Mouse (Mus musculus): Measurements from ENCODE around the gene Gak.
"Not testable (repeated sequence)": the region's sequence is repeated elsewhere in the genome, so short reads cannot be mapped to it uniquely, and the experiment has no call there.

Gak gene

GRCm38 (mm10) chr5:108655891-108656650 is 26.5 kb upstream of the Gak start:
- no peak for DNase-seq (ENCODE audit: low spot score)

- no peak for DNase-seq (ENCODE audit: low spot score)
These were observed 25.8 kb upstream of the Gak start for GRCm38 (mm10) chr5:108655381-108655780.

GRCm38 (mm10) chr5:108654444-108654990 is 25.0 kb upstream of the Gak start:
- DNase-seq (ENCODE audit: low spot score): no peak

GRCm38 (mm10) chr5:108653341-108653740 is 23.8 kb upstream of the Gak start:
- no peak for DNase-seq (ENCODE audit: low spot score)

GRCm38 (mm10) chr5:108651823-108652222 is 22.3 kb upstream of the Gak start:
- DNase-seq (ENCODE audit: low spot score): peak; percentile 82

- no peak for DNase-seq (ENCODE audit: low spot score)
These were observed 21.7 kb upstream of the Gak start for GRCm38 (mm10) chr5:108651136-108651720.

GRCm38 (mm10) chr5:108650341-108650740 is 20.8 kb upstream of the Gak start:
- no peak for DNase-seq (ENCODE audit: low spot score)

- no peak for DNase-seq (ENCODE audit: low spot score)
These were observed 19.5 kb upstream of the Gak start for GRCm38 (mm10) chr5:108648937-108649576.

GRCm38 (mm10) chr5:108647820-108648465 is 18.4 kb upstream of the Gak start:
- DNase-seq (ENCODE audit: low spot score): no peak

- no peak for DNase-seq (ENCODE audit: low spot score)
These were observed 17.8 kb upstream of the Gak start for GRCm38 (mm10) chr5:108647311-108647710.

GRCm38 (mm10) chr5:108646343-108646660 is 16.7 kb upstream of the Gak start:
- DNase-seq (ENCODE audit: low spot score): no peak

GRCm38 (mm10) chr5:108645651-108646342 is 16.2 kb upstream of the Gak start:
- no peak for DNase-seq (ENCODE audit: low spot score)

GRCm38 (mm10) chr5:108643674-108644073 is 14.1 kb upstream of the Gak start:
- DNase-seq (ENCODE audit: low spot score): no peak

- no peak for DNase-seq (ENCODE audit: low spot score)
These were observed 6.6 kb upstream of the Gak start for GRCm38 (mm10) chr5:108636172-108636571.

- not testable (repeated sequence) for DNase-seq (ENCODE audit: low spot score)
These were observed 4.5 kb upstream of the Gak start for GRCm38 (mm10) chr5:108634088-108634487.

GRCm38 (mm10) chr5:108633676-108634075 is 4.1 kb upstream of the Gak start:
- no peak for DNase-seq (ENCODE audit: low spot score)

- DNase-seq (ENCODE audit: low spot score): no peak
These were observed 493 bp downstream of the Gak start for GRCm38 (mm10) chr5:108628891-108629633.

GRCm38 (mm10) chr5:108626050-108626660 is 3.4 kb downstream of the Gak start:
- no peak for DNase-seq (ENCODE audit: low spot score)

GRCm38 (mm10) chr5:108621870-108622269 is 7.7 kb downstream of the Gak start:
- DNase-seq (ENCODE audit: low spot score): no peak

GRCm38 (mm10) chr5:108610426-108610825 is 19.1 kb downstream of the Gak start:
- no peak for DNase-seq (ENCODE audit: low spot score)

GRCm38 (mm10) chr5:108602537-108602936 is 27.0 kb downstream of the Gak start:
- DNase-seq (ENCODE audit: low spot score): no peak

Measured in retina, embryonic 14.5 days (tissue).